Mouse (Mus musculus): Measurements from ENCODE around the gene Fanci. TPM values are rescaled to one million over a fixed set of nuclear protein-coding genes. Genes with fewer than 3 reads are reported as not detected.

Fanci gene
- polyA plus RNA-seq, 1 experiment, result 10.7 TPM

GRCm38 (mm10) chr7:79469766-79470165, 78.0 kb downstream of the Fanci start:
- peaks cover 8% of the 10 kb centered on the region for H3K4me1 ChIP-seq (ENCODE audit: control insufficient read depth, insufficient read depth, low read length)
- no peak overlapping the region for H3K27ac ChIP-seq (ENCODE audit: insufficient read depth, low read length)
- H3K4me3 ChIP-seq (ENCODE audit: insufficient read depth, low read length), result no peak overlapping the region
- no peak for TF ChIP-seq POLR2A (IDR thresholded peaks at IDR 0.05; ENCODE audit: low read depth, low read length)
- TF ChIP-seq CTCF (IDR thresholded peaks at IDR 0.05; ENCODE audit: borderline replicate concordance, insufficient read depth, low read length), result no peak

- H3K27ac ChIP-seq (ENCODE audit: insufficient read depth, low read length), result no peak overlapping the region
- TF ChIP-seq CTCF (IDR thresholded peaks at IDR 0.05; ENCODE audit: borderline replicate concordance, insufficient read depth, low read length) (no peak), POLR2A (IDR thresholded peaks at IDR 0.05; ENCODE audit: low read depth, low read length) (no peak)
- H3K4me3 ChIP-seq (ENCODE audit: insufficient read depth, low read length), result no peak overlapping the region
- H3K4me1 ChIP-seq (ENCODE audit: control insufficient read depth, insufficient read depth, low read length), result peaks cover 8% of the 10 kb centered on the region
These were observed 79.0 kb downstream of the Fanci start for GRCm38 (mm10) chr7:79470718-79471117.

GRCm38 (mm10) chr7:79471436-79471835, 79.7 kb downstream of the Fanci start:
- H3K4me3 ChIP-seq (ENCODE audit: insufficient read depth, low read length), result no peak overlapping the region
- TF ChIP-seq CTCF (IDR thresholded peaks at IDR 0.05; ENCODE audit: borderline replicate concordance, insufficient read depth, low read length), result no peak

GRCm38 (mm10) chr7:79472792-79473191, 81.1 kb downstream of the Fanci start:
- Histone ChIP-seq H3K27ac (ENCODE audit: insufficient read depth, low read length) (no peak overlapping the region), H3K4me1 (ENCODE audit: control insufficient read depth, insufficient read depth, low read length) (peaks cover 5% of the 10 kb centered on the region), H3K4me3 (ENCODE audit: insufficient read depth, low read length) (no peak overlapping the region)
- TF ChIP-seq POLR2A (IDR thresholded peaks at IDR 0.05; ENCODE audit: low read depth, low read length) (no peak), CTCF (IDR thresholded peaks at IDR 0.05; ENCODE audit: borderline replicate concordance, insufficient read depth, low read length) (no peak)

More at GRCm38 (mm10) chr7:79471436-79471835, 79.7 kb downstream of the Fanci start:
- H3K27ac ChIP-seq (ENCODE audit: insufficient read depth, low read length), result no peak overlapping the region
- H3K4me1 ChIP-seq (ENCODE audit: control insufficient read depth, insufficient read depth, low read length), result peaks cover 8% of the 10 kb centered on the region

- TF ChIP-seq POLR2A (IDR thresholded peaks at IDR 0.05; ENCODE audit: low read depth, low read length) (no peak), CTCF (IDR thresholded peaks at IDR 0.05; ENCODE audit: borderline replicate concordance, insufficient read depth, low read length) (no peak)
- Histone ChIP-seq H3K4me3 (ENCODE audit: insufficient read depth, low read length) (no peak overlapping the region), H3K27ac (ENCODE audit: insufficient read depth, low read length) (no peak overlapping the region)
These were observed 81.9 kb downstream of the Fanci start for GRCm38 (mm10) chr7:79473496-79474194.

GRCm38 (mm10) chr7:79474831-79475399, 83.2 kb downstream of the Fanci start:
- Histone ChIP-seq H3K4me3 (ENCODE audit: insufficient read depth, low read length) (no peak overlapping the region), H3K27ac (ENCODE audit: insufficient read depth, low read length) (no peak overlapping the region), H3K4me1 (ENCODE audit: control insufficient read depth, insufficient read depth, low read length) (peaks cover 5% of the 10 kb centered on the region)
- TF ChIP-seq POLR2A (IDR thresholded peaks at IDR 0.05; ENCODE audit: low read depth, low read length) (no peak), CTCF (IDR thresholded peaks at IDR 0.05; ENCODE audit: borderline replicate concordance, insufficient read depth, low read length) (no peak)

More at GRCm38 (mm10) chr7:79473496-79474194, 81.9 kb downstream of the Fanci start:
- H3K4me1 ChIP-seq (ENCODE audit: control insufficient read depth, insufficient read depth, low read length), result peaks cover 5% of the 10 kb centered on the region

GRCm38 (mm10) chr7:79486528-79486927, 94.8 kb downstream of the Fanci start:
- no peaks in the 10 kb centered on the region for H3K4me1 ChIP-seq (ENCODE audit: control insufficient read depth, insufficient read depth, low read length)
- no peak overlapping the region for H3K27ac ChIP-seq (ENCODE audit: insufficient read depth, low read length)
- no peak overlapping the region for H3K4me3 ChIP-seq (ENCODE audit: insufficient read depth, low read length)
- TF ChIP-seq POLR2A (IDR thresholded peaks at IDR 0.05; ENCODE audit: low read depth, low read length) (no peak), CTCF (IDR thresholded peaks at IDR 0.05; ENCODE audit: borderline replicate concordance, insufficient read depth, low read length) (no peak)

- no peaks in the 10 kb centered on the region for H3K4me1 ChIP-seq (ENCODE audit: control insufficient read depth, insufficient read depth, low read length)
- H3K4me3 ChIP-seq (ENCODE audit: insufficient read depth, low read length), result no peak overlapping the region
- H3K27ac ChIP-seq (ENCODE audit: insufficient read depth, low read length), result no peak overlapping the region
- TF ChIP-seq CTCF (IDR thresholded peaks at IDR 0.05; ENCODE audit: borderline replicate concordance, insufficient read depth, low read length), result peak; percentile 91; the same call in 1 of the 2 replicates
- TF ChIP-seq POLR2A (IDR thresholded peaks at IDR 0.05; ENCODE audit: low read depth, low read length), result no peak
These were observed 102.2 kb downstream of the Fanci start for GRCm38 (mm10) chr7:79493915-79494314.

GRCm38 (mm10) chr7:79495988-79496815, 104.5 kb downstream of the Fanci start:
- H3K4me3 ChIP-seq (ENCODE audit: insufficient read depth, low read length), result no peak overlapping the region
- no peak overlapping the region for H3K27ac ChIP-seq (ENCODE audit: insufficient read depth, low read length)
- no peaks in the 10 kb centered on the region for H3K4me1 ChIP-seq (ENCODE audit: control insufficient read depth, insufficient read depth, low read length)
- TF ChIP-seq CTCF (IDR thresholded peaks at IDR 0.05; ENCODE audit: borderline replicate concordance, insufficient read depth, low read length), result peak; percentile 98
- no peak for TF ChIP-seq POLR2A (IDR thresholded peaks at IDR 0.05; ENCODE audit: low read depth, low read length)
